Mouse (Mus musculus) lung, postnatal 0 days (tissue): ENCODE data around the gene Olfr622. TPM values are rescaled to one million over a fixed set of nuclear protein-coding genes. Genes with fewer than 3 reads are reported as not detected.

Source experiments
- ATAC-seq: fragments of 200-750 bp; cut with Nextera tagmentation; 2 replicates; pipeline ENCODE4 v1.8.0; 2017; ENCODE audit warnings: moderate library complexity
- DNase-seq: peaks from one replicate; pipeline ENCODE4 v3.0.0-alpha.2; 2016; ENCODE audit warnings: low spot score
- H3K27ac ChIP-seq: fragments of 300-500 bp; sonication (generic); 2 replicates; pipeline ENCODE4 v1.5.1; 2014; ENCODE audit warnings: antibody characterized with exemption, mild to moderate bottlenecking, low read length, mixed read lengths
- H3K27me3 ChIP-seq: fragments of 300-500 bp; sonication (generic); replicated peaks from 2 replicates; pipeline ENCODE4 v1.6.1; 2014; ENCODE audit warnings: low read length, mixed read lengths; ENCODE audit not compliant: insufficient read depth
- H3K36me3 ChIP-seq: fragments of 300-500 bp; sonication (generic); 2 replicates; pipeline ENCODE4 v1.6.1; 2014; ENCODE audit warnings: low read length, mixed read lengths; ENCODE audit not compliant: insufficient read depth
- H3K4me1 ChIP-seq: fragments of 300-500 bp; sonication (generic); 2 replicates; pipeline ENCODE4 v1.6.1; 2014; ENCODE audit warnings: antibody characterized with exemption, low read depth, low read length, mixed read lengths; ENCODE audit not compliant: insufficient read depth
- H3K4me2 ChIP-seq: fragments of 300-500 bp; sonication (generic); replicated peaks from 2 replicates; pipeline ENCODE4 v1.6.1; 2014; ENCODE audit warnings: low read depth, mild to moderate bottlenecking, low read length, moderate library complexity, mixed read lengths
- H3K4me3 ChIP-seq: fragments of 300-500 bp; sonication (generic); 2 replicates; pipeline ENCODE4 v1.5.1; 2014; ENCODE audit warnings: low read depth, low read length
- H3K9ac ChIP-seq: fragments of 300-500 bp; sonication (generic); replicated peaks from 2 replicates; pipeline ENCODE4 v1.6.1; 2014; ENCODE audit warnings: low read depth, mild to moderate bottlenecking
- H3K9me3 ChIP-seq: fragments of 300-500 bp; sonication (generic); 2 replicates; pipeline ENCODE4 v1.6.1; 2016; ENCODE audit warnings: low read length, mixed read lengths
- CTCF ChIP-seq: IDR thresholded peaks from 2 replicates; pipeline ENCODE4 v1.5.1; 2016; ENCODE audit warnings: antibody characterized with exemption, mild to moderate bottlenecking
- EP300 ChIP-seq: IDR thresholded peaks from 2 replicates; pipeline ENCODE4 v1.6.1; 2016; ENCODE audit warnings: antibody characterized with exemption, mild to moderate bottlenecking, control low read depth
- WGBS: fragments of 180-500 bp; shearing (Covaris S2); extraction: QIAGEN DNeasy Blood & Tissue Kit; methylation state at CpG from one replicate; pipeline ENCODE4 v1.1.7; 2014; 5-methylcytosine and 5-hydroxymethylcytosine counted together
- polyA plus RNA-seq: library from polyadenylated mRNA; unstranded; fragments of >200 nt; fragmentation: Nextera tagmentation; extraction: Ambion mirVana; gene quantifications from 2 replicates; pipeline ENCODE4 v1.2.1, GENCODE M21; 2015

The Olfr622 gene
- polyA plus RNA-seq = not detected in 2 replicates

GRCm38 (mm10) chr7:103642602-103643001, at the start of gene Olfr622:
Gene Olfr622 (minus strand): TSS chr7:103642702.
- H3K9ac ChIP-seq = no peak within 1 kb of the TSS
- H3K4me1 ChIP-seq = no peaks in the 10 kb centered on the region
- no peaks in the 10 kb centered on the region for H3K36me3 ChIP-seq
- no peak for ATAC-seq
- no peaks in the 10 kb centered on the region for H3K9me3 ChIP-seq
- no peak within 1 kb of the TSS for H3K27ac ChIP-seq
- H3K4me2 ChIP-seq = no peak within 1 kb of the TSS
- H3K27me3 ChIP-seq = no peaks in the 10 kb centered on the region
- no peak for TF ChIP-seq CTCF
- TF ChIP-seq EP300 = no peak
- 50% methylated on average over 1 of the region's 1 CpGs for WGBS
- H3K4me3 ChIP-seq = no peak within 1 kb of the TSS
- DNase-seq = no peak

- Histone ChIP-seq H3K4me3 (no peak within 1 kb of the TSS), H3K4me2 (no peak within 1 kb of the TSS), H3K9me3 (no peaks in the 10 kb centered on the region), H3K36me3 (no peaks in the 10 kb centered on the region), H3K27ac (no peak within 1 kb of the TSS), H3K9ac (no peak within 1 kb of the TSS), H3K4me1 (no peaks in the 10 kb centered on the region), H3K27me3 (no peaks in the 10 kb centered on the region)
- ATAC-seq (no peak), DNase-seq (no peak)
- TF ChIP-seq EP300 (no peak), CTCF (no peak)
Measured at GRCm38 (mm10) chr7:103682420-103682819, 39.9 kb upstream of the Olfr622 start, which contains the start of gene Olfr625-ps1. Gene Olfr625-ps1 (plus strand): TSS chr7:103682720.

- H3K36me3 ChIP-seq = no peaks in the 10 kb centered on the region
- no peaks in the 10 kb centered on the region for H3K9me3 ChIP-seq
- H3K27me3 ChIP-seq = no peaks in the 10 kb centered on the region
- H3K4me3 ChIP-seq = no peak within 1 kb of the TSS
- no peaks in the 10 kb centered on the region for H3K4me1 ChIP-seq
- ATAC-seq (no peak), DNase-seq (no peak)
- H3K4me2 ChIP-seq = no peak within 1 kb of the TSS
- 83% methylated on average over 2 of the region's 2 CpGs for WGBS
- no peak within 1 kb of the TSS for H3K9ac ChIP-seq
- H3K27ac ChIP-seq = no peak within 1 kb of the TSS
- TF ChIP-seq EP300 = no peak
- no peak for TF ChIP-seq CTCF
Measured at GRCm38 (mm10) chr7:103671091-103671490, 28.6 kb upstream of the Olfr622 start, which contains the start of gene Olfr624. Gene Olfr624 (minus strand): TSS chr7:103671191.

DNA sequence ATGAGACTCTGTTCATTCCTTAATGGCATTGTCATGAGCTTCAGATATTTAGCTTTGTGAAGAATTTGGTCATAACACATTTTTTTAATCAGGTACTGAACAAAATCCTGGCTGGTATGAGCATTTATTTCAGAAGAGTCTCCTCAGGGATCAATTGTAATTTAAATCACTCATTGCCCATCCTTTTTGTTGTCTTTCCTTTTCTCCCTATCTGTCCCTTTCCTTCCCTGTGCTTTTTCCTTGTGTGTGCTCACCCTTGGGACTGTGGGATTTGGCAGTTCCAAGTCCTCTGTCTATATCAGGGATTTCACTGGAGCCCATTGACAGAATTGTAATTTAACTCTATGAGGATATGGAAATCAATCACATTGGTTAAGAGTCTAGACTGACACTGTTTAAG, 21.1 kb upstream of the Olfr622 start, which contains the start of gene Olfr623:
TSS of gene Olfr623 (minus strand) at position 101 of the 400 bp plus-strand sequence.
- H3K4me3 ChIP-seq = no peak within 1 kb of the TSS
- no peak within 1 kb of the TSS for H3K4me2 ChIP-seq
- no peak for DNase-seq
- H3K27me3 ChIP-seq = no peaks in the 10 kb centered on the region
- H3K4me1 ChIP-seq = no peaks in the 10 kb centered on the region
- H3K36me3 ChIP-seq = no peaks in the 10 kb centered on the region
- no peak within 1 kb of the TSS for H3K9ac ChIP-seq
- H3K9me3 ChIP-seq = no peaks in the 10 kb centered on the region
- no peak for ATAC-seq
- no peak within 1 kb of the TSS for H3K27ac ChIP-seq
- TF ChIP-seq EP300 (no peak), CTCF (no peak)

GRCm38 (mm10) chr7:103644070-103644469, 1.6 kb upstream of the Olfr622 start:
- no peaks in the 10 kb centered on the region for H3K27me3 ChIP-seq
- TF ChIP-seq CTCF (no peak), EP300 (no peak)
- H3K36me3 ChIP-seq = no peaks in the 10 kb centered on the region
- no peak overlapping the region for H3K4me2 ChIP-seq
- no peak overlapping the region for H3K4me3 ChIP-seq
- H3K9me3 ChIP-seq = no peaks in the 10 kb centered on the region
- WGBS = 80% methylated on average over 4 of the region's 4 CpGs
- H3K9ac ChIP-seq = no peak overlapping the region
- DNase-seq = no peak
- no peaks in the 10 kb centered on the region for H3K4me1 ChIP-seq
- H3K27ac ChIP-seq = no peak overlapping the region
- no peak for ATAC-seq

DNA sequence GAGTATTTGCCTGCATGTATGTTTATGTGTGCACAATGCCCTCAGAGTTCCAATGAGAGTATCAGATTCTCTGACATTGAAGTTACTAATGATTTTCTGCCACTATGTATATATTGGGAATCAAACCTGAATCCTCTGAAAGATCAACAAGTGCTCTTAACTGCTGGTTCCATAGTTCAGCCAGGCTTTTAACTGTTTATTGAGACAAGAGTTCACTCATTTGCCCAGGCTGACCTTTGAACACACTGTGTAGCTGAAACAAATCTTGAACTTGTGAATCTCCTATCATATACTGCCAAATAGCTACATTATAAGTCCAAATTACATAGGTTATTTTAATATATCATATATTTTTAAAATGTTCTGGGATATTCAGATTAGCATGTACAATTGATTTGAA, 5.7 kb downstream of the Olfr622 start:
- Histone ChIP-seq H3K9ac (no peak overlapping the region), H3K4me3 (no peak overlapping the region), H3K36me3 (no peaks in the 10 kb centered on the region), H3K4me1 (no peaks in the 10 kb centered on the region), H3K27ac (no peak overlapping the region), H3K4me2 (no peak overlapping the region), H3K27me3 (no peaks in the 10 kb centered on the region), H3K9me3 (no peaks in the 10 kb centered on the region)
- no peak for TF ChIP-seq CTCF
- TF ChIP-seq EP300 = no peak
- no peak for DNase-seq
- no peak for ATAC-seq

DNA sequence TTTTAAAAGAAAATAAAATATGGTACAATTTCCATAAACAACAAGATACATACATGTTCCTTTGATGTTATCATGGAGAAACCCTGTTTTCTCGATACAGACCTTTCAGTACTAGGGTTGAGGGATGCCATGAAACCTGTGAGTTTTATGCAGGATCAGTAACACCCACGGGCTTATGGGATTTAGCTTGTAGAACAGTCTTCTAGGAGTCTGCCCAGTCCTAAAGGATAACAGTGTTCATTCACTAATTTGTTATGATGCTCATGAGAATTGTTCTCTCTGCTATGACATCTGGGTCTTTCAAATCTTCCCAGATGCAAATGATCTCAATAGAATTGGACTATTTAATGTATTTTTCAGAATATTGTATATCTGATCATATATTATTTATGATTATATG, 30.1 kb downstream of the Olfr622 start, which contains the start of gene Olfr620:
TSS of gene Olfr620 (minus strand) at position 101 of the 400 bp plus-strand sequence.
- H3K27me3 ChIP-seq = no peaks in the 10 kb centered on the region
- ATAC-seq = no peak
- no peaks in the 10 kb centered on the region for H3K4me1 ChIP-seq
- H3K9ac ChIP-seq = no peak within 1 kb of the TSS
- DNase-seq = no peak
- no peak within 1 kb of the TSS for H3K4me2 ChIP-seq
- 50% methylated on average over 2 of the region's 2 CpGs for WGBS
- TF ChIP-seq EP300 (no peak), CTCF (no peak)
- H3K9me3 ChIP-seq = no peaks in the 10 kb centered on the region
- H3K4me3 ChIP-seq = no peak within 1 kb of the TSS
- H3K27ac ChIP-seq = no peak within 1 kb of the TSS
- H3K36me3 ChIP-seq = no peaks in the 10 kb centered on the region
